Mouse (Mus musculus): Measurements from ENCODE around the gene Fat3.
A peak's percentile ranks its signal among the peaks of the same experiment; 100 is the strongest.

GRCm38 (mm10) chr9:16499621-16500381 lies 1.3 kb downstream of the Fat3 start:
- TF ChIP-seq ZNF384 (IDR thresholded peaks at IDR 0.05; ENCODE audit: low read depth, low read length) (peak; percentile 61), MAFK (IDR thresholded peaks at IDR 0.05; ENCODE audit: insufficient read depth, low read depth, low read length) (no peak), CHD2 (IDR thresholded peaks at IDR 0.05; ENCODE audit: low read depth, low read length) (no peak)

All from ES-E14 (cell line).